Mouse (Mus musculus): Measurements from ENCODE around the gene Ppp2r1b.

The Ppp2r1b gene

DNA sequence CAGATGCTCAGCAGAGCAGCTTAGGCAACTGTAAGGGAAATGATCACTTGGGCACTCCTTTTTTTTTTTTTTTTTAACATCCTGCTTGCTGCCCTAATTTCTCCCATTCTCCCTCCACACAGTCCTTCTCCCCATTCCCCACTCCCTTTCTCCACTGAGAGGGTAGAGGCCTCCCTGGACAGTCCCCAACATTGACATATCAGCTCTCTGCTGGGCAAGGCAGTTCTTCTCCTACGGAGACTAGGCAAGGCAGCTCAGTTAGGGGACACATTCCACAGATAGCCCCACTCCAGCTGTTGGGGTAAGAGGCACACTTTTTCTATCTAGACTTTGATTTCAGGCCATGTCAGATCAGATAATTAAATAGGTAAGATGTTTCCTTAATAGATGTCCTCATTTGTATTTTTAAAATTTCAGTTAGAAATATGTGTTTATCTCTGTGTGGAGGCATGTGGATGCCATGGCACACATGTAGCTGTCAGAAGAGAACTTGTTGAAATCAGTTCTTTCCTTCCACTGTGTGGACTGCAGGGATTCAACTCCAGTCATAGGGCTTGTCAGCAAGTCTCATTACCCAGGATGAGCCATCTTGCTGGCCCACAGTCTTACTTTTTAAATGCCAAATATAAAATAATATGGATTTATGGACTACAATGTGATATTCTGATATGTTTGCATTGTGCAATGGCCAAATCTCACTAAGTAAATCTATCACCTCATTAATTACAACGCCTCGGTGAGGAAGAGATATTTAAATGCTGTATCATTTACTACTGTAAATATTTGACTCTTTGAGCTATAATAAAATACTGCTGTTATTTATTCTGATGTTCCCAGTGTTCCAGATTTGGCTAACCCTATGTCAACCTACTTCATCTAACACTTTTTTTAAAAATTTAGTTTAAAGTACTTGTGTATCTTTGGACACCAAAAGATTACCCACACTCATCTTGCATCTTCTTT is 76.1 kb downstream of the Ppp2r1b start:
- no peak for DNase-seq (ENCODE audit: low spot score)

DNA sequence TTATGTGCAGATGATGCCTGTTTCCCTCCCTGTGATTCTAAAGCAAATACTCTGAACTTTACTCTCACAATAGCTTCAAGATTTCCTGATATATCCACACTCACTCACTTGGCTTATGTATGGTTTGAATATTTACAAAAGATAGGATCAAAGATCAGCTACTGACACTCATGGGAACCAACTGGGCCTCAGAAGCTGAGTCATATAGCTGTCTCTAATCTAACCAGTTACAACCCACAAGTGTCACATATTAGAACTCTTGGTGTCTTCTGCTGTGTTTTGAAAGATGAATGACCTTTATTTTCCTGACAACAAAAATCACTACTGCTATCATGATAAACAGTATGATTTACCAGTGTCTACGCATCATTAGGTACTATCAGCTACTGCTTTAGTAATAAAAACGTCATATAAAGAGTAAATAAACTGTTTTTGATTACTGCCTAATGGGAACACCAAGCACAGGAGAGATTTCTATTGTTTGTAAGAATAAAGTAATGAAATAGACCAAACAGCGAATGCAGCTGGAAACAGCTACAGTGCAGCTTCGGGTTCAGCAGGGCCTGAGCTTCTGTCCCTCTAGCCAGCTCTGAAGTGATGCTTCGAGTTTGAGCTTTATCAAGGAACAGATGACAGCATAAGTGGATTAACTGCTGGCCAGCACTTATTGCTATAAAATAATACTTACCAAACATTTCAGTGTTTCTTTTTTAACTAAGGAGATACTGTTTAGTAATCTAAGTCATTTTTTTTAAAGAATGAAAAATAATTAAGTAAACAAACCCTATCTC is 77.5 kb downstream of the Ppp2r1b start:
- DNase-seq (ENCODE audit: low spot score): no peak

- no peak for DNase-seq (ENCODE audit: low spot score)
Measured at GRCm38 (mm10) chr9:50924454-50924853, 79.4 kb downstream of the Ppp2r1b start.

DNA sequence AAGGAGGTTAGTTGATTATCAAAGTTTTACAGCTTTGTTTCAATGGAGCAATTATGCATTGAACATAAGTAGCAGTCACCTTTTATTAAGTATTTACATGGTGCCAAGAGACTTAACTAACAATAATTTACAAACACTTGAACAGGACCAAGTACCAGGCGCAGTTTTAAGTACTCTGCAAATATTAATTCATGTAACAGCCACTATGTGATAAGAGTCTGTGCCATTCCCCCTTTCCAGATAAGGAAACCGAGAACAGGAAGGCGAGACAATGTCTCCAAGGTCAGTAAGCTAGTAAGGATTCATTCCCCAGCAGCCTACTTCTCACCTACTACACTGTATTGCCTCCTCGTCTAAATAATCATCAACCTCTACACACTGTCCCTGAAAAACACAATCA is 80.7 kb downstream of the Ppp2r1b start:
- DNase-seq (ENCODE audit: low spot score): no peak

DNA sequence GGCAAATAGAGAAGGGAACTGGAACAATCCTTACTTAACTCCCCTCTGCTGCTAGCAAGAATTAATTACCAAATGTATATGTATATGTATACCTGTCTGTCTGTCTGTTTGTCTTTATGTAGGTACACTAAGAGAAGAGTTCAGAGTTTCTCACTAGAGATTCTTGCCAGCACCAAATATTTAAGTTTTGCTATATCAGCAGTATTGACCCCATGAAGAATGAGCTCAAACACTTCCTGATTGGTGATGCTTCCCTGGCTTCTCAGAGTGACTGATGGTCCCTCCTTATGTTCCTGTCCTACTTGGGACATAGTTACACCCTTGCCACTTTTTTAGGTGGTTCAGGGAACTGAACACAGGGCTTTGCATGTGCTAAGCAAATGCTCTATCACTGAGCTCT is 84.9 kb downstream of the Ppp2r1b start:
- DNase-seq (ENCODE audit: low spot score): no peak

DNA sequence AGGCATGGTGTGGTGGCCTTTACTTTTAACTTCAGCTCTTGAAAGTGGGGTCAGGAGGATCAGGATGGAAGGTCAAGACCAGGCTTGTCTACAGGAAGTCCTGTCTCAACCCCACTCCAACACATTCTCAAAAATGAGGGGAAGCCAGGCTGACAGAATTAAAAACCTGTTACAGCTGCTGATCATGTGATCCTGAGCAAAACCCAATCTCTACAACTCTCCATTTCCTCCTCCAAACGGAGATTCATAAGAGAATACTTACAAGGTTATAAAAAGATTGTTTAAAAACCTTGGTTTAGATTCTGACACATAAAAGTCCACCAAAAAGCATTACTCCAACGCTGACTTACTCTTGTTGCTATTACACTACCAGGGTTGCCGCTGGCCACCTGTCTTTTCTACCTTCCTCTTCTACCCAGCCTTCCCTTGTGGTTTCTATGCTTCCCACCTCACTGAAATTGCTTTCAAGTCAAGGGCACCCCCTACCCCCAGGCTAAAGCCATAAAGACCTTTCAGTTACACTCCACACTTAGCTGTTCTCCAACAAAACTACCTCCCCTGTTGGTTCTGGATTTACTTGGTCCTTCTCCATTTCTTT is 96.8 kb downstream of the Ppp2r1b start:
- DNase-seq (ENCODE audit: low spot score): no peak

DNA sequence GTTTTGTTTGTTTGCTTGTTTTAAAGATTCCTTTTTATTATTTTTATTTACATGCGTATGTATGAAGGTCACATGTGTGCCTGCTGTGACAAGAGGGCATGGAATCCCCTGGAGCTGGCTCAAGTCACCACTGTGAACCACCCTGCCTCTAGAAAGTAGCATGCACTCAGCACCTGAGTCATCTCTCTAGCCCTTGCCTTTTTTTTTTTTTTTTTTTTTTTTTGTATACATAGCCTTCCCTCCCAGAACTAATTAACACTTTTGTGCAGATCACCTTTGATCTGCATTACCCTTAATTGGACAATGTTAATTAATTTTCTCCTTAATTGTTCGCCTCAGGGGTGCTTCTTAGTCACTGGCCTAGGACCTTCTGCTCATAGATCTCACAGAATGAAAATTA is 97.6 kb downstream of the Ppp2r1b start:
- no peak for DNase-seq (ENCODE audit: low spot score)
